Mouse (Mus musculus) frontal cortex, postnatal 36 days (tissue): ENCODE measurements around the gene Kdm2b.
A peak's percentile ranks its signal among the peaks of the same experiment; 100 is the strongest.

Experiments
- DNase-seq, 2 experiments: peaks; one replicate each; pipeline ENCODE4 v3.0.0; 2022; ENCODE audit warnings: low spot score in 2 of 2

Kdm2b gene

GRCm38 (mm10) chr5:123011705-123012104, 22.1 kb upstream of the Kdm2b start:
- no peak for DNase-seq

GRCm38 (mm10) chr5:123010806-123011205, 21.2 kb upstream of the Kdm2b start:
- DNase-seq: no peak

GRCm38 (mm10) chr5:123009873-123010272, 20.2 kb upstream of the Kdm2b start:
- no peak for DNase-seq

- DNase-seq: no peak
These were observed 19.4 kb upstream of the Kdm2b start for GRCm38 (mm10) chr5:123008877-123009493.

GRCm38 (mm10) chr5:123005716-123006592, 16.3 kb upstream of the Kdm2b start:
- no peak for DNase-seq

DNA sequence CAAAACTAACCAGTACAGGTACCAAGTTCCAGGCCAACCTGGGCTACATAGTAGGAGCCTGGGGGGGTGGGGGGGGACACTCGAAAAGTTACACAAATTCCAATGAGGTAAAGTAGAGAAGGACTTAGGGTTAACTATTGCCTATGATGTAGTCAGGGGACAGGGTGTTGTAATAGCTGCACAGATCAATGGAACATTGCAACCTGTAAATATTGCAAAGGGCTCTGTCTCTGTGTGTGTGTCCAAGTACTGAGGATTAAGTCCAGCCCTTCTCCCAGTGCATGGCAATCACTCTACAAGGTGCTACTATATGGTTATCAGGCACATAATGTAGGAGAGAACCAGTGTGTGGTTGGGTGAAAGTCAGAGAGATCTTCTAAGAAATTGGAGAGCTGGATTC, 11.3 kb upstream of the Kdm2b start:
- DNase-seq: no peak

GRCm38 (mm10) chr5:122997205-122998204, 7.9 kb upstream of the Kdm2b start:
- DNase-seq: peak; percentile 50 to 61

GRCm38 (mm10) chr5:122994910-122995309, 5.3 kb upstream of the Kdm2b start:
- no peak for DNase-seq

DNA sequence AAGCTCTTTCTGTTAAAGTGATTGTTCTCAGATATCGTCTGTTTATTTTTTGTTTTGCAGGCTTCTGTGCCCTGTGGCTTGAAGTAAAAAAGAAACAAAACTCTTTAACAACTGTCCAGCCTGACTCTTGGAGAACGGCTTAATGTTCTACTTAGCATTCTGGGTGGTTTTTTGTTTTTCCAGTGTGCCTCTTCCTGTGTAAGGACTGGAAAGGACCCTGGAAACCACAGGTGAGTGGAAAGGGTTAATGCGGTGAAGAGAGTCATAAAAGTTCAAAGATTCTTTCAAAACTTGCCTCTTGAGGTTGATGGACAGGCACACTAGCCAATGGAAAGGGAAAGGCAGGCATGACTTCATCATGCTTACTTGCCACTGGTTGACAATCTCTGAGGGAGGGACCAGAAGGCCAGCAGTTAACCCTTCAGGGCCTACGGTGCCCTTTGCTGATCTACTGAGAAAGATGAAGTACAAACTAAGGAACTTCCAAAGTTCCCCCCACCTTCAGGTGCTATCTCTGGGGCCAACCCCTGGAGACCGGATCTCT, 4.8 kb upstream of the Kdm2b start:
- DNase-seq: peak; percentile 62 to 88

DNA sequence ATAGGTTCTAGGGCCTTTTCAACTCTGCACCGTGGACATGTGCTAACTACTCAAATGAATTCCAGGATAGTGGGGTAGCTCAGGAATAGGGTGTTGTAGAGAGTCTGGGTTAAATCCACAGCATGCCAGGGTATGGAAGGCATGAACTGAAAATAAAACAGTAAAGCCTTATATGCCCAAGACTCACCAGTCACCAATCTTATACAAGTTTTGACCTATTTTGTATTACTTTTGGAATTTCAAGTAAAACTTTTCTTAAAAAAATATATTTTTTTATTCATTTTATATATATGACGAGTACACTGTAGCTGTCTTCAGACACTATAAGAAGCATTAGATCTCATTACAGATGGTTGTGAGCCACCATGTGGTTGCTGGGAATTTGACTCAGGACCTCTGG, 4.2 kb upstream of the Kdm2b start:
- DNase-seq: no peak

DNA sequence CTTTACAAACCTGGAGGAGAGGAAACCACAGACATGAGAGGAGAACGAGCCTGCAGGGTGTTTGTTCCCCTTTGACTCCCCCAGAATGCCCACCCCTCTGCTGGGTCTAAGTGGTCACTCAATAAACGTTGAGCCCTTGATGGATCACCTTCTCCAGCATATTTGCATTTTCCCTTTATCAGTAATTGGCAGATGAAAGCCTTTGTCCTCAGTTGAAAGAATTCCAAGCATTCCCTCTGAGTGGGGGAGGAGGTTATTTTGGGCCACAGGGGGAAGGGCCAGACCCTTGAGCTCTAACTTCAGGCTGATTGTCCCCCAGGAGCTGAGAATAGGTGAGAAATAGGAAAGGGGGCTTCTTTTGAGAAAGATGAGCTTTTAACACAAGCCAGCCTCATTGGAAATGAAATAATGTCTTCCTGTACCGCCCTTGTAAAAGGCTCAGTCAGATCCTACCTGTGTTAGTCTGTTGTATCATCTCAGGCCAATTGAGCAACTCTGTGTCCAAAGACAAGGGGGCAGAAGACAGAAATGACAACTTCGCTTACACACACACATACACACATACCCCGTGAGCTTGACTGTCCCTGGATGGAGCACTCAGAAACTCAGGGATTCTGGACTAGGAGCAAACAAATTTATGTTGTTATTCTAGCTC, 1.9 kb upstream of the Kdm2b start:
- no peak for DNase-seq

DNA sequence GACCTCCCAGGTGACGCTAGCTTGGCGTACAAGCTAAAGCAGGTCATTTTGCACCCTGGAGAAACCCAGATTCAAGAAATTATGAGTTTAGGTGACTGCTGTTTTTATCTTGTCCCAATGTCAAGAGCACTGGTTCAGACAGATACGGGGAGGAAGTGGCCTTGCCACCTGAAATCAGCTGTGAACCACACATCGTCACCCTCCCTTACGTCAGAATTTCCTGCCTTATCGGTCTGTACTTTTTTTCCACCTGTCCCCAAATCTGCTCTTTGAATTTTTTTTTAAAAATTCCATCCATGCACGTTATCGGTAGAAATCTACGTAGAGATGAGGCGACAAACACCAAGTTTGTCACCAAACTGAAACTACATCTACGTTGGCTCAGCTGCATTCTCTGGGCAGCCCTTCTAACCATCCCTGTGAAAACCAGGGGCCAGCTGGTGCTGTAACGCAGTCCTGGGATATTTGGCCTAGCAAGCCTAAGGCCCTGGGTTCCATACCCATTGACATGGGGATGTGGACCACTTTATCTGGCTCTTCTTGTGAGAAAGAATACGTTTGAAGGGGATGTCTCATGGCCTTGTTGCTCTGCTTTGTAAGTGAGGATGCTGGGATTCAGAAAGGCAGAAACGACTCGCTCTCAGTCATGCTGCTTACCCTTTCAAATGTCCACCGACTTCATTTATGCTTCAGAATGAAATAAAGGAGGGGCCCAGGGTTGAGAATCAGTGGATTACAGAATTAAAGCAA, 963 bp upstream of the Kdm2b start:
- DNase-seq: no peak

- DNase-seq: peak; percentile 55 to 63
These were observed 560 bp downstream of the Kdm2b start for GRCm38 (mm10) chr5:122989001-122989525.

DNA sequence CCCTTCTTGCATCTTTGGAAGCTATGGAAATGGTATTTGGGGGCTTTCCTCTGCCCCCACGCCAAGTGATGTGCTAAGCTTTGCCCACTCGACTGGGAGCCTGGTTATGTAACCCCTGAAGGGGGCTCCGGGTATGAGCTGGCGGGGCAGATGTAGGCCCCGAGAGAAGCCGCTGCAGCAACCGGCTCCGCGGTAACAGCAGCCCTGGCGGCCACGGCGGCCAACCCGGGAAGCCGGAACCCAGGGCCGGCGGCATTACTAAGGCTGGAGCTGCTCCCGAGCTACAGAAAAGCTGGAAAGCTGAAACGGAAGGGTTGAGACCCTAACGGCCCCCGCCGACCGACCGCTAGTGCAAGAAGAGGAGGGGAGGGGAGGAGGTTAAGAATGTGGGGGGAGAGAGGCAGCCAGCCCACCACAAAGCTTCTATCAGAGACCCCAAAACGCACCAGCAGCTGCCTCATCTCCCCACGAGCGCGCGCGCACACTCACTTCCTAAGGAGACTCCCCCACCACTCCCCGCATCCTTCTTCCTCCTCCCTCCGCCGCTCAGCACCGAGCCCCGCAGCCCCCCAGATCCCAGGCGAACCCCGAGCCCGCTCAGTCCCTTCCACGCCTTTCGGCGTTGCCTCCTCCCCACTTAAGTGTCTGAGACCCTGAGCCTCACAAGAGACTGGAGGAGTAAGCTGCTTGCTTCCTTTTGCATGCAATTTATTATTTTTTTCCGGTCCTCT, 1.4 kb downstream of the Kdm2b start:
- peak; percentile 53 to 66 for DNase-seq

DNA sequence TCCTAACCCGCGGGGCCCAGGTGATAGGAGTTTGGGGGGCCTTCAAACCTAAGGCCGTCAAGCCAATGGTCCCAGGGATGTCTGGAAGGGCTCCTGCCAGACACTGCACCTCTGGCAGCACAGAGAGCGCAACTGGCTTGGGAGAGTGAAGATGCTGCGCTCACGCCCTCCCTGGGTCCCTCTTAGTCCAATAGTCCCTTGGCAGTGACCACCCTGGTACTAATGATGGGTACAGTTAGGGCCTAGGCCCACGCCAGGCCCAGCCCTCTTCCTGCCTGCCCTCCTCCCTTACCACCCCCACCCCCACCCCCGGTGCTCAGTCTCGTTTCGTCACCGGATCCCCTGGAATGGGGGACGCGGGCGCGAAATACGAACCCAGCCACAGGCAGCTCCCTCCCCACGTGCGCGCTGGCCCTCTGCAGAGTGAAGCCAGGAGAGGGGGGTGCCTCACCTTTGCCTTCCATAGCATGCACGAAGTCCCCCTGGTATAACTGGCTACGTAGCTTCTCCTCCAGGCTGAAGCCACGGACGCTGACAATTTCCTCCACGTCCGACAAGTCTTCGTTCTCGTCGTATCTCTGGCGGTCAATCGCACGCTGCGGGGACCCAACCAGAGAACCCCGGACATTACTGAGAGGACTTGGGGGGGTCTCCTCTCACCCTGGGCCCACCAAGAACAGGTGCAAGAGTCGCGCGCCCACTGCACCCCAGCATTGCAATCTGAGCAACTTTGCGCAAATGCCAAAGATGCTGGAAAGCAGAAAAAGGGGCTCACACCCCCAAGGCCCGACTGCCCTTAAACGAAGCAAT, 2.2 kb downstream of the Kdm2b start:
- DNase-seq: peak in 1 of 2 experiments; percentile 24

DNA sequence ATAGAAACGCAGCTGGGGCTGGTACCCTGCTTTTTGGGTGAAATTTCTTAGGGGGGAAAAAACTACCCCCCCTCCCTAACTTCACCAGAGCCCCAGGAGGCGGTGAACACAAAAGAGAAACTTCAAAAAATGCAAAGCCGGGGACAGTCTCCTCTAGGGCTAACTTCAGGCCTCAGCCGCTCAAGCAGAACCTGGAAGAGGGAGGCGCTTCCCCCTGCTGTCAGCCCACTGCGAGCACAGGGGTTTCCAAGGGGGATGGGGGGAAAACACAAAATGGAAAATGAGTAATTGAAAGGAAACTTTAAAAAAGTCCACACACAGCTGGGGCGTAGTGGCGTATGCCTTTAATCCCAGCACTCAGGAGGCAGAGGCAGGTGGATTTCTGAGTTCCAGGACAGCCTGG, 3.5 kb downstream of the Kdm2b start:
- no peak for DNase-seq

GRCm38 (mm10) chr5:122985276-122985675, 4.3 kb downstream of the Kdm2b start:
- no peak for DNase-seq

DNA sequence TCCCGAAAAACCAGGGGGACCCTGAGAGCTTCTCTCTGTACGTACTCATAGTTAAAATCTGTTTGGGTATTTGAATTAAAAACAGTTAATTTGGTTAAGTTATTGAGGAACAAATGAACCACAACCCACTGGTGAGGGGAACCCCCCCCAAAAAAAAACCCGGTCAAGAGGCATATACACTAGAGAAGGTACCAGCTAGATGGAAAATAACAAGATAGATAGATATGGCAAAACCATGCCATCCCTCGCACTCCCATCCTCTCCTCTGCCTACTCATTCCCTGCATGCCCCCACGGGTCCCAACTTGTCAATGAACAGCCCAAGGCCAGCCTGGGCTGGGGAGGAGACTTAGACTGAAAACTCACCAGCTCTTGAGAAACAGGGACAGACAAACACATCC, 5.1 kb downstream of the Kdm2b start:
- DNase-seq: no peak

GRCm38 (mm10) chr5:122978970-122979369, 10.7 kb downstream of the Kdm2b start:
- no peak for DNase-seq
